Mouse (Mus musculus): Measurements from ENCODE around the gene Zfp566.

- TF ChIP-seq CTCF (IDR thresholded peaks at IDR 0.05; ENCODE audit: low read depth, low read length): no peak
- TF ChIP-seq POLR2A (IDR thresholded peaks at IDR 0.05; ENCODE audit: borderline replicate concordance, low read depth, low read length): no peak
These were observed 31.8 kb upstream of the Zfp566 start for GRCm38 (mm10) chr7:30122188-30122530.

Measured in bone marrow macrophage, adult 2 months (primary cell).